Mouse (Mus musculus) myocyte (in vitro differentiated cells): Measurements from ENCODE around the gene Lpo. TPM values are rescaled to one million over a fixed set of nuclear protein-coding genes. Genes with fewer than 3 reads are reported as not detected.

Experiments
- H3K27me3 ChIP-seq: one replicate; pipeline ENCODE4 v1.6.1; 2011; ENCODE audit not compliant: control insufficient read depth, insufficient read depth, insufficient read length
- H3K36me3 ChIP-seq: one replicate; pipeline ENCODE4 v1.6.1; 2011; ENCODE audit not compliant: control insufficient read depth, insufficient read depth
- H3K4me2 ChIP-seq: one replicate; pipeline ENCODE4 v1.6.1; 2011; ENCODE audit warnings: low read depth, control low read depth
- H3K4me3 ChIP-seq: one replicate; pipeline ENCODE4 v1.5.1; 2011; ENCODE audit warnings: mild to moderate bottlenecking, control low read depth, moderate library complexity
- H3K79me2 ChIP-seq: one replicate; pipeline ENCODE4 v1.6.1; 2011; ENCODE audit not compliant: control insufficient read depth, insufficient read depth
- H3ac ChIP-seq: one replicate; pipeline ENCODE4 v1.6.1; 2011; ENCODE audit not compliant: control insufficient read depth, insufficient read length
- CEBPB ChIP-seq: IDR thresholded peaks from 2 replicates; pipeline ENCODE4 v1.6.1; 2011; ENCODE audit warnings: mild to moderate bottlenecking, moderate library complexity; ENCODE audit not compliant: poor library complexity, insufficient read depth, severe bottlenecking
- E2F4 ChIP-seq: IDR thresholded peaks from one replicate; pipeline ENCODE4 v1.6.1; 2011; ENCODE audit warnings: mild to moderate bottlenecking, control low read depth, moderate library complexity; ENCODE audit not compliant: insufficient read depth
- MAX ChIP-seq: IDR thresholded peaks from one replicate; pipeline ENCODE4 v1.6.1; 2011; ENCODE audit warnings: low read depth, mild to moderate bottlenecking, control low read depth
- MYOD1 ChIP-seq, 3 experiments: IDR thresholded peaks; one replicate each; pipeline ENCODE4 v1.6.1; 2011; ENCODE audit warnings: control low read depth in 2 of 3, low read depth in 2 of 3, mild to moderate bottlenecking in 2 of 3, moderate library complexity in 1 of 3; ENCODE audit not compliant: insufficient read length in 2 of 3, control insufficient read depth in 1 of 3
- MYOG ChIP-seq, 3 experiments: IDR thresholded peaks; one replicate each; pipeline ENCODE4 v1.6.1; 2011; ENCODE audit warnings: control low read depth in 2 of 3, low read depth in 2 of 3, mild to moderate bottlenecking in 2 of 3; ENCODE audit not compliant: insufficient read length in 2 of 3, control insufficient read depth in 1 of 3, insufficient read depth in 1 of 3
- POLR2A ChIP-seq: IDR thresholded peaks from one replicate; pipeline ENCODE4 v1.6.1; 2011; ENCODE audit warnings: low read depth, mild to moderate bottlenecking, control low read depth, moderate library complexity; ENCODE audit not compliant: insufficient read length
- POLR2AphosphoS2 ChIP-seq: IDR thresholded peaks from one replicate; pipeline ENCODE4 v1.6.1; 2011; ENCODE audit warnings: low read depth, control low read depth; ENCODE audit not compliant: insufficient read length
- REST ChIP-seq: IDR thresholded peaks from one replicate; pipeline ENCODE4 v1.6.1; 2011; ENCODE audit warnings: mild to moderate bottlenecking, control low read depth, moderate library complexity; ENCODE audit not compliant: insufficient read depth, insufficient read length
- SRF ChIP-seq: IDR thresholded peaks from one replicate; pipeline ENCODE4 v1.6.1; 2011; ENCODE audit warnings: low read depth; ENCODE audit not compliant: control insufficient read depth, insufficient read length
- TCF12 ChIP-seq: IDR thresholded peaks from one replicate; pipeline ENCODE4 v1.6.1; 2011; ENCODE audit warnings: mild to moderate bottlenecking, control low read depth; ENCODE audit not compliant: poor library complexity, insufficient read depth, severe bottlenecking
- TCF3 ChIP-seq: IDR thresholded peaks from one replicate; pipeline ENCODE4 v1.6.1; 2011; ENCODE audit warnings: low read depth, control low read depth; ENCODE audit not compliant: insufficient read length
- USF1 ChIP-seq: IDR thresholded peaks from one replicate; pipeline ENCODE4 v1.6.1; 2011; ENCODE audit warnings: low read depth, mild to moderate bottlenecking, control low read depth, moderate library complexity
- polyA plus RNA-seq: library from polyadenylated mRNA; unstranded; fragments of >200 nt; fragmentation: generic; extraction: Trizol; gene quantifications from one replicate; pipeline ENCODE4 v1.2.1, GENCODE M21; 2012; ENCODE audit warnings: missing spikeins

Gene Lpo
- polyA plus RNA-seq, 1 experiment = not detected

DNA sequence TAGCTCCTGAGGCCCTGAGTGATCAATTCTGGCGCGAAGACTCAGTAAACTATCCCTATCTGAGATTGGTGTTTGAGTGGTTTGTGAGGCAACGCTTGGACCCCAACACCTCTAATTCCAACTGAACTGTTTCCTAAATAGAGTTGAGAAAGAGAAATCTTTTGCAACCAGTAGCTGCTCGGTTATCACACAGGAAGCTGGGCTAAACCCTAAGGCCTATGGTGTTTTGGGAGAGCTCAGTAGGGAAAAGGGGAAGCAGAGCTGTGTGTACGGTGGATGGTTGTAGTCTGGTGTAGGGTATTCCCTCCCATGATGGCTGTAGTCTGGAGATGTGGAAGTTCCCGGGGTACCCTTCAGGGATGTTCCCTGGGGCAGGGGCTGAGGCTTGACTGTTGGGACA, 38.0 kb downstream of the Lpo start:
- no peaks in the 10 kb centered on the region for H3K36me3 ChIP-seq
- no peak overlapping the region for H3ac ChIP-seq
- no peaks in the 10 kb centered on the region for H3K79me2 ChIP-seq
- peaks cover 50% of the 10 kb centered on the region for H3K27me3 ChIP-seq
- TF ChIP-seq POLR2A = no peak
- no peak overlapping the region for H3K4me3 ChIP-seq
- H3K4me2 ChIP-seq = no peak overlapping the region

GRCm38 (mm10) chr11:87780130-87780529, 48.0 kb downstream of the Lpo start:
- no peak for TF ChIP-seq E2F4
- no peak for TF ChIP-seq TCF3
- no peak for TF ChIP-seq MAX
- no peak for TF ChIP-seq POLR2A
- no peak for TF ChIP-seq CEBPB
- no peak for TF ChIP-seq POLR2AphosphoS2
- no peak for TF ChIP-seq REST
- TF ChIP-seq MYOG (IDR thresholded peaks at IDR 0.05; ENCODE audit: control insufficient read depth in 1 of 3, insufficient read depth in 1 of 3, insufficient read length in 2 of 3, low read depth in 2 of 3) = peak in 2 of 3 experiments; percentile 87 to 91
- no peak for TF ChIP-seq SRF
- TF ChIP-seq MYOD1 (IDR thresholded peaks at IDR 0.05; ENCODE audit: control insufficient read depth in 1 of 3, insufficient read length in 2 of 3, low read depth in 2 of 3) = peak in 2 of 3 experiments; percentile 86
- no peak for TF ChIP-seq USF1
- TF ChIP-seq TCF12 = no peak
- no peaks in the 10 kb centered on the region for H3K79me2 ChIP-seq
- no peak overlapping the region for H3K4me3 ChIP-seq
- H3K27me3 ChIP-seq = peaks cover 55% of the 10 kb centered on the region
- no peaks in the 10 kb centered on the region for H3K36me3 ChIP-seq
- H3ac ChIP-seq = no peak overlapping the region
- H3K4me2 ChIP-seq = no peak overlapping the region

- H3K36me3 ChIP-seq = no peaks in the 10 kb centered on the region
- TF ChIP-seq MYOD1 (IDR thresholded peaks at IDR 0.05; ENCODE audit: control insufficient read depth in 1 of 3, insufficient read length in 2 of 3, low read depth in 2 of 3) = no peak
- no peak for TF ChIP-seq TCF3
- no peak for TF ChIP-seq E2F4
- no peak for TF ChIP-seq MAX
- TF ChIP-seq SRF = no peak
- peaks cover 48% of the 10 kb centered on the region for H3K27me3 ChIP-seq
- H3K4me3 ChIP-seq = no peak overlapping the region
- H3ac ChIP-seq = no peak overlapping the region
- no peak overlapping the region for H3K4me2 ChIP-seq
- no peaks in the 10 kb centered on the region for H3K79me2 ChIP-seq
Measured at GRCm38 (mm10) chr11:87779392-87779791, 48.7 kb downstream of the Lpo start.

DNA sequence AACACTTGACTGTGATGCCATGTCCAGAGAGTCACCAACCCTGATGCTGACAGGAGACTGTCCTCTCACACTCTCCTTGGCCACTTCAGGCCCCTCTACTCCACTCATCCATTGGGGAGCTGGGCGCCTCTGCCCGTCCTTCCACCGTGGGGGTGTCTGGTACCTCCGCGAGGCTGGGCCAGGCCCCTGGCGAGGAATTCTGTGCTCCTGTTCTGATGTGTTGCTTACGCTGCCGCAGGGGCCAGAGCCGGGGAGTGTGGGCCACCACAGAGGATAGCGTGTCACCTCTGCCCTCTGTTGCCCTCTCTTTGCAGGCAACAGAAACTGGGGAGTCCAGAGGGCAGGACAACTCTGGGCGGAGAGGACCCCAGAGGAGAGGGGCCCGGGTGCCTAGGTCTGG, 49.2 kb downstream of the Lpo start:
- TF ChIP-seq POLR2A (no peak), MYOD1 (IDR thresholded peaks at IDR 0.05; ENCODE audit: control insufficient read depth in 1 of 3, insufficient read length in 2 of 3, low read depth in 2 of 3) (no peak), TCF3 (no peak), MYOG (IDR thresholded peaks at IDR 0.05; ENCODE audit: control insufficient read depth in 1 of 3, insufficient read depth in 1 of 3, insufficient read length in 2 of 3, low read depth in 2 of 3) (no peak)
- no peak overlapping the region for H3K4me2 ChIP-seq
- no peaks in the 10 kb centered on the region for H3K36me3 ChIP-seq
- no peaks in the 10 kb centered on the region for H3K79me2 ChIP-seq
- no peak overlapping the region for H3K4me3 ChIP-seq
- peaks cover 45% of the 10 kb centered on the region for H3K27me3 ChIP-seq
- no peak overlapping the region for H3ac ChIP-seq

DNA sequence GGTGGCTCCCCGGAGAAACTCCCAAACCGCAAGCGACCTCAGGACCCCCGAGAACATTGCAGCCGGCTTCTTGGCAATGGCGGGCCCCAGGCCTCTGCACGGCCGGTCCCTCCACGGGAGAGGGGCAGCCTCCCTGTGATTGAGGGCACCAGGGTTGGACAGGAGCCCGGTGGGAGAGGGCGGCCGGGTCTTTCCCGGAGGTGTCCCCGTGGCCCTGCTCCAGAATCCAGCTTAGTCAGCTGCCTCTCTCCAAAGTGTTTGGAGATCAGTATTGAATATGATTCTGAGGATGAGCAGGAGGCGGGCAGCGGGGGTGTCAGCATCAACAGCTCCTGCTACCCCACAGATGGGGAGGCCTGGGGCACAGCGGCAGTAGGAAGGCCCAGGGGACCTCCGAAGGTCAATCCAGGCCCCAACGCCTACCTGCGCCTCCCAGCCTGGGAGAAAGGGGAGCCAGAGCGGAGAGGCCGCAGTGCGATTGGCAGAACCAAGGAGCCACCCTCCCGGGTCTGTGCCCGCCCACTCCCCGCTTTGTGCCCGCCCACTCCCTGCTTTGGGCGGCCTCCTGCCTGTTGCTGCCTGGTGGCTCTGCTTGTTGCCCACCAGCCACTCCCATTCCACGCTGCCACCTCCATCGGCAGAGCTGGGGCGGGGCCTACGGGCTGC, 49.9 kb downstream of the Lpo start:
- Histone ChIP-seq H3K79me2 (no peaks in the 10 kb centered on the region), H3K27me3 (peaks cover 38% of the 10 kb centered on the region)
- no peak for TF ChIP-seq E2F4
- TF ChIP-seq POLR2A = no peak
- no peak for TF ChIP-seq CEBPB
- TF ChIP-seq TCF12 = no peak
- TF ChIP-seq MYOD1 (IDR thresholded peaks at IDR 0.05; ENCODE audit: control insufficient read depth in 1 of 3, insufficient read length in 2 of 3, low read depth in 2 of 3) = no peak
- TF ChIP-seq POLR2AphosphoS2 = no peak
- TF ChIP-seq SRF = no peak

DNA sequence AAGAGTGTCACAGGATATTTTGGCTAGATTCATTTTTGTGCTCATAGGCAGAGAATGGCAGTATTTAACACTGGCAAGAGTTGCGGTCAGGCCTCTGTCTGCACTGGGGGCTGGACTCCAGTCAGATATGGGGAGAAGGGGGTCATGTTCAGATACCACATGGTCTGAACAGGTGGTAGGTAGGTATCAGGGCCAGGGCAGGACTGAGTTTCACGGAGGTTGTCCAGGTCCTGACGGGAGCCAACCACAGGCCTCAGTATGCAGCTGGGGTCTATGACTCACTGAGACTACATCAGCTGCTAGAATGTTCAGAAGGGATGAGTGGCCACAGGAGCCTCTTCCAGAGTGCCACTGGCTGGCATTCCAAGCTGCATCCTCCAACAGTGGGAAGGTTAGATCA, 55.7 kb downstream of the Lpo start:
- peaks cover 14% of the 10 kb centered on the region for H3K27me3 ChIP-seq
- no peaks in the 10 kb centered on the region for H3K79me2 ChIP-seq
- H3K4me3 ChIP-seq = no peak overlapping the region
- no peak overlapping the region for H3ac ChIP-seq
- H3K36me3 ChIP-seq = no peaks in the 10 kb centered on the region
- no peak for TF ChIP-seq MAX
- TF ChIP-seq CEBPB = no peak
- no peak for TF ChIP-seq REST
- peak; percentile 30 for TF ChIP-seq TCF12
- peak in 2 of 3 experiments; percentile 73 to 88 for TF ChIP-seq MYOG (IDR thresholded peaks at IDR 0.05; ENCODE audit: control insufficient read depth in 1 of 3, insufficient read depth in 1 of 3, insufficient read length in 2 of 3, low read depth in 2 of 3)
- peak in 2 of 3 experiments; percentile 82 for TF ChIP-seq MYOD1 (IDR thresholded peaks at IDR 0.05; ENCODE audit: control insufficient read depth in 1 of 3, insufficient read length in 2 of 3, low read depth in 2 of 3)
- H3K4me2 ChIP-seq = peak overlapping the region; percentile 8

More for the DNA sequence above, 49.9 kb downstream of the Lpo start:
- Histone ChIP-seq H3K4me3 (no peak overlapping the region), H3K36me3 (no peaks in the 10 kb centered on the region), H3K4me2 (no peak overlapping the region), H3ac (no peak overlapping the region)
